Mouse (Mus musculus) heart, adult 2 months (tissue): ENCODE results near the gene Blm.

Source experiments
- CTCF ChIP-seq: fragments of 200-600 bp; IDR thresholded peaks from 2 replicates; pipeline ENCODE4 v1.8.1; 2022; ENCODE audit warnings: antibody characterized with exemption, mild to moderate bottlenecking, moderate library complexity
- POLR2A ChIP-seq: fragments of 200-500 bp; IDR thresholded peaks from 2 replicates; pipeline ENCODE4 v1.6.1; 2011; ENCODE audit warnings: mild to moderate bottlenecking, low read depth, low read length, control low read depth; ENCODE audit not compliant: insufficient read depth

GRCm38 (mm10) chr7:80453121-80453520 is 81.8 kb downstream of the Blm start:
- TF ChIP-seq POLR2A: no peak
- TF ChIP-seq CTCF: no peak
